Mouse (Mus musculus): ENCODE measurements at regions not wholly inside any gene's neighbourhood (a gene's known extent, or its start where the extent isn't known, plus 50 kb on each side); places are given as distances from the start of the nearest gene placed in this dataset.
A peak's percentile ranks its signal among the peaks of the same experiment; 100 is the strongest.
"Not testable (repeated sequence)": the region's sequence is repeated elsewhere in the genome, so short reads cannot be mapped to it uniquely, and the experiment has no call there.

- DNase-seq (ENCODE audit: low read depth, low spot score) = no peak
These were observed 187.0 kb downstream of the Bmp2 start for GRCm38 (mm10) chr2:133738839-133739430.

GRCm38 (mm10) chr2:133748493-133748892, 196.5 kb downstream of the Bmp2 start:
- no peak for DNase-seq (ENCODE audit: low read depth, low spot score)

DNA sequence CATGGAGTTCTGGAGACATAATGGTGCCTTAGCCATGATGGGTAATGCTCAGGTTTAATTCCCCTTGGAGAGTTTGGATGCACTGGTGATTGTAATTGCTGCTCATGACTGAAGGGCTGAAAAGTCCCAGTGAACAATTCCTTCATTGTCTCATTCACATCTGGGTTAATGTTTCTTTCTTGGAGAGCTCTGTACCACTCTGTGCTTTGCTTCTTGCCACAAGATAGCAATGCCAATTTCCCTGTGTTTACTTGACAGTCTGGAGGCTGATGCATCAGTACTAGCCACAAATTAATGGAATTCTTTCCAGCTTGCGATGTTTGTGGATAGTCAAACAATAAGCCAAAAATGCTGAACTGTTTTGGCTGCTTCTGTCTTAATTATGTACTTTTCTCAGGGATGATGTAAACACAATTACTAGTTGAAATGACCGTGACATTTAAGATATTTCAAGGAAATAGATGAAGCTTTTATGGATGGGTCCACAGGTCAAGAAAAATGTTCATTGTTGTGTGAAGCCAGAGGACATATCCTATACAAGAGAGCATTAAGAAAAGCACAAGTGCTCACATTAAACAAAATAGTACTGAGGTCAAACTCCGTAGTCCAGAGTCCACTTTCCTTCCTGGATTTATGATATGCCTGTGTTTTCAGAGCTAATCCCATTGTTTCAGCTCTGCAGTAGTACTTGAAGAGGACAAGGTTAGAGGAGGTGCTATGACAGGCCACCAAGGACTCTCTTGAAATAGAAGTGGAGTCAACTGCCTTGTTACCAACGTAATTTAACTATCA, 198.1 kb downstream of the Bmp2 start:
- no peak for DNase-seq (ENCODE audit: low read depth, low spot score)

DNA sequence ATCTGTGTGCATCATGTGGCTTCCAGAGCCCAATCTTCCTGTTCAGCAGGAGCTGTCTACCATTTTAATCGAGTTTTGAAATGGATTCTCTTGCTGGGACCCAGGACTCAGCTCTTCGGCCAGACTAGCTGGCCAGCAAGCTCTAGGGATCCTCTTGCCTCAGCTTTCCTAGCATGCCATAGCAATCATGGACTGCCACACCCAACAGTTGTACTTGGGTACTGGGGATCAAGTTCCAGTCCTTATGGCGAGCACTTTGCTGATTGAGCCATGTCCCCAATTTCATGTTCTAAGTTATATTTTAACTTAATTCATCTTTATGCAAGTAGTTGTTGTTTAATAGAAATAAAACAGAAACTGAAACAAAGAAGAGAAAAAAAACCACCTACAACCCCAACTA, 202.1 kb downstream of the Bmp2 start:
- DNase-seq (ENCODE audit: low read depth, low spot score) = no peak

- DNase-seq (ENCODE audit: low read depth, low spot score) = peak; percentile 22
These were observed 209.5 kb downstream of the Bmp2 start for GRCm38 (mm10) chr2:133761496-133761895.

- DNase-seq (ENCODE audit: low read depth, low spot score) = no peak
These were observed 216.6 kb downstream of the Bmp2 start for GRCm38 (mm10) chr2:133768546-133768945.

- DNase-seq (ENCODE audit: low read depth, low spot score) = no peak
These were observed 231.8 kb downstream of the Bmp2 start for GRCm38 (mm10) chr2:133783588-133784342.

DNA sequence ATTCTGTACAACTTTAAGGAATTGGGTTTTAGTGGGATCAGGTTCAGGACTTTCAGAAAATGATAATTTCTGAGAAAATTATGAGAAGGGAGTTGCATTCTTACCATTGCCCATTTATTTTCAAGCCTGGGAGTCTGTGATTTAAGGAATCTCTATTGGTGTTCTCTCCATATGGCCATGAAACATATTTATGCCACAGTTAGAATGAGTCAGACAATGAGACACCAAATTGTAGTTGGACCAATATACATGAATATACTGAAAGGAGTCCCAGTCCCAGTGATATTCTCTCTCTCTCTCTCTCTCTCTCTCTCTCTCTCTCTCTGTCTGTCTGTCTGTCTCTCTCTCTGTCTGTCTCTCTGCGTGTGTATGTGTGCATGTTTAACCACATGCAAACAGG, 239.1 kb downstream of the Bmp2 start:
- DNase-seq (ENCODE audit: low read depth, low spot score) = no peak

GRCm38 (mm10) chr2:133793293-133793692, 241.3 kb downstream of the Bmp2 start:
- peak; percentile 59 for DNase-seq (ENCODE audit: low read depth, low spot score)

DNA sequence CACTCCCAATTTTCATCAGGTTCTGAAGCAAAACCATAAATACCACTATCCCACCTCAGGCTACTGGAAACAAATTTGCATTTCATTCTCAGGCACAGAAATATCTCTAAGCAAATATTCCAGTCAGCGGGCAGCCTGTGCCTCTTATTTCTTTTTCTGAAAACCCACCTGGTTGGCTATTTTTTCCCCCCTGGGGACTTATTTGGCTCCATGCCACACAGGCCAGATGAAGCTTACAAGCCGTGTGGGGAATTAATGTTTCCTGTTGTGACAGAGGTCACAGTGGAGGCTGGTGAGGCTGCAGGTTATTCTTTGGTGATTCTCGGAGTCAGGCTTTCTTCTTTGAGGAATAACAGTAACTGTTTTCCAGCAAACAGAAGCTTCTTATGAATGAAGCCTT, 250.7 kb downstream of the Bmp2 start:
- DNase-seq (ENCODE audit: low read depth, low spot score) = no peak

DNA sequence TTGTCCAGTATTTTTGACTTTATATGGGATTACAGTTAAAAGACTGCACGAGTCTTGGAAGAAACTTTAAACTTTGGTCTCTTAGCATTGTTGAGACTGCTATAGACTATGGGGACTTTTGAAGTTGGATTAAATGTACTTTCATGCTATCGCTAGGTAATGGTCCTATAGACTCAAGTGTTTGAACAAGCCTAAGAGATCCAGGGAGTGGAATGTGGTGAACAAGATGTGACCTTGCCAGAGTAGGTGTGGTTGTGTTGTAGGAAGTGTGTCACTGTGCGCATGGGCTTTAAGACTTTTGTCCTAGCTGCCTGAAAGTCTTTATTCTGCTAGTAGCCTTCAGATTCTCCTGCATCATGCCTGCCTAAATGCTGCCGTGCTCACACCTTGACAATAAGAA, 269.5 kb downstream of the Bmp2 start:
- DNase-seq (ENCODE audit: low read depth, low spot score) = no peak

DNA sequence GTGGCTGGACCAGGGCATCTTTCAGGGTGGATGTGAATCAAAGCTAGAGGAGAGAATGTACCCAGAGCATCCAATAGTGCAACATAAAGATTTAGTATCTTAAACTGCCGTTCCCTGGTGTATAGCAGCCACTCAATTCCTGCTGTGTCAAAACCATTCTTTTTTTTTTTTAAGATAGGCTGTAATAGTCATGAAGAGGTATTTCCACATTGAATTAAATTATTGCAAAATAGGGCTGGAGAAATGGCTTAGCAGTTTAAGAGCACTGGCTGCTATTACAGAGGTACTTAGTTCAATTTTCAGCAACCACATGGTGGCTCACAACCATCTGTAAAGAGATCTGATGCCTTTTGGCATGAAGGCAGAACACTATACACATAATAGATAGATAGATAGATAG, 277.4 kb downstream of the Bmp2 start:
- DNase-seq (ENCODE audit: low read depth, low spot score) = no peak

GRCm38 (mm10) chr2:133850485-133850884, 298.5 kb downstream of the Bmp2 start:
- no peak for DNase-seq (ENCODE audit: low read depth, low spot score)

- DNase-seq (ENCODE audit: low read depth, low spot score) = not testable (repeated sequence)
These were observed 323.0 kb downstream of the Bmp2 start for GRCm38 (mm10) chr2:133874982-133875381.

GRCm38 (mm10) chr2:133883682-133884081, 331.7 kb downstream of the Bmp2 start:
- no peak for DNase-seq (ENCODE audit: low read depth, low spot score)

GRCm38 (mm10) chr2:133906269-133906668, 354.3 kb downstream of the Bmp2 start:
- DNase-seq (ENCODE audit: low read depth, low spot score) = no peak

Data from 3T3-L1 (cell line).